Comparison of ENCODE assay signal across 8 mouse cellular contexts in genomic region chr4:107367567-107368314, GRCm38 (mm10). TPM values are rescaled to one million over a fixed set of nuclear protein-coding genes. Genes with fewer than 3 reads are reported as not detected.
DNase-seq lines count a peak whose midpoint lies in the region; ATAC-seq lines count a peak whose summit lies in the region.

Ndc1 (plus strand) TSS chr4:107367784.

- H3K9me3 ChIP-seq in megakaryocyte, embryonic 14.5 days, result no peaks in the 10 kb centered on the region

- DNase-seq in ZHBTc4 (ENCODE audit: low read depth, low spot score), result peak; percentile 90
- peak; percentile 66 for DNase-seq in gastrocnemius, adult 8-10 months (ENCODE audit: low spot score in 2 of 2)
- peak; percentile 88 for DNase-seq in hindlimb bud, embryonic 11.5 days (ENCODE audit: extremely low spot score, low read depth, low spot score)
- DNase-seq in left cerebral cortex, adult 8-10 months (ENCODE audit: low spot score in 2 of 2), result peak; percentile 73 to 86
- peak; percentile 89 to 91 for DNase-seq in right cerebral cortex, postnatal 10 days (ENCODE audit: low spot score in 2 of 2)
- DNase-seq in urinary bladder, postnatal 25 days (ENCODE audit: low spot score), result peak; percentile 78

- H3K36me3 ChIP-seq in megakaryocyte, embryonic 14.5 days (replicated peaks; ENCODE audit: low read length), result peaks cover 33% of the 10 kb centered on the region

- peak; percentile 83 for ATAC-seq in common myeloid progenitor, adult 5-6 weeks (replicated peaks; ENCODE audit: low read depth, poor library complexity, severe bottlenecking)

- H3K4me1 ChIP-seq in megakaryocyte, embryonic 14.5 days, result peaks cover 61% of the 10 kb centered on the region

- H3K4me3 ChIP-seq in megakaryocyte, embryonic 14.5 days (replicated peaks), result peak within 1 kb of the TSS; percentile 96

- H3K27me3 ChIP-seq in megakaryocyte, embryonic 14.5 days (replicated peaks), result no peaks in the 10 kb centered on the region

RNA-seq across cellular contexts. Expression of gene Ndc1, which starts in this region (rescaled TPM):
- 48.2 and 49.7 TPM in 2 replicates for total RNA-seq in common myeloid progenitor, adult 5-6 weeks (2017)
- total RNA-seq in gastrocnemius, adult 8-10 months (2022), result 1 to 10 TPM; 5.8 to 9.5 (median 6.5) TPM
- total RNA-seq in left cerebral cortex, adult 8-10 months (2022), result 10 to 100 TPM in 2 of 4 experiments, 1 to 10 TPM in 2; 9.1 to 12.8 (median 10.4) TPM
- 0.50 and 3.0 TPM in 2 replicates for polyA plus RNA-seq in megakaryocyte, embryonic 14.5 days (2012; ENCODE audit: insufficient read depth, low replicate concordance)

Comparison
In these comparisons a context has a peak if more than half of its experiments do, and no peak if none do; other contexts are left out.
1. Peak in every context shown above with its lines: DNase-seq, ATAC-seq and H3K4me3 ChIP-seq.